Mouse (Mus musculus): Measurements from ENCODE around the gene Pccb.

- TF ChIP-seq CTCF (IDR thresholded peaks at IDR 0.05): no peak
- TF ChIP-seq EP300 (IDR thresholded peaks at IDR 0.05): no peak
These were observed 30.4 kb upstream of the Pccb start for GRCm38 (mm10) chr9:101065076-101065602.

Measured in lung, postnatal 0 days (tissue).